Mouse (Mus musculus): Measurements from ENCODE around the gene Bcor. TPM values are rescaled to one million over a fixed set of nuclear protein-coding genes. Genes with fewer than 3 reads are reported as not detected.

Bcor gene
- polyA plus RNA-seq, 1 experiment from 2014 or later: 27.7 TPM

DNA sequence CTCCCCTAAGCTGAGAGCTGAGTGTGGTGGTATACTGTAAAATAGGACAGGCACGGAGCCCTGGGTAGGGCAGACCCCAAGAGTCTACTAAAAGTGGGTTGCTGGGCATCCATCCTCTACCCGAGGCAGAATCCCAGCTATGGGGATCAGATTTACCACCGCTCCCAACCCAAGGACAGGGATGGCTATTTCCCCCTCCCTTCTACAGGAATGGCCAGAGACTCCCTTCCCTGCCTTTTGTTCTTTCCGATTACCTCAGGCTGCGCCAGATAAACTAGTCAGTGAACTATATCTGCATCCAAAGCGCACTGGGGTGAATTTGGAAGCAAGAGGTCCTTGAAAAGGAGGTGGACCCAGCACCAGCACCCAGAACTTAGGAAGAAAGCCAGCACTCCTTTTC, 93.1 kb downstream of the Bcor start:
- Histone ChIP-seq H3K9ac (ENCODE audit: low read length) (no peak overlapping the region), H3K4me1 (ENCODE audit: control insufficient read depth, insufficient read depth, low read length) (peaks cover 81% of the 10 kb centered on the region), H3K4me3 (ENCODE audit: low read depth, low read length) (no peak overlapping the region)

DNA sequence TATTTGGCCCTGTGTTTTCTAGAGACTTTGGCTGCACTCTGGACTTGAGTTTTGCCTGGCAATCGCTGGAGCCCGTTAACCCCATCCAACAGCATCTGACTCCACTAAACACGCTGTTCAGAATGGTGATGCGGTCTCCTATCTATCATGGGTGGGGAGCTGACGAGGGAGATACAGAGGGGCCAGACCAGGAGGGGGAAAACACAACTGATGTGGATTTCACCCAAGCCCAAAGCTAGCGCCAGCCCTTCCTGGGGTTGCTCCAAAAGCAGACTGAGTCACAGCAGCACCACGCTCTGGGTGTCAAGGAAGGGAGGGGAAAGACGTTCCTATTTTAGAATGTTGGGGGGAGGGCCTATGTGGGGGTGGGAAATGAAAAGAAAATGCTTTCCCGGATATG, 94.4 kb downstream of the Bcor start:
- Histone ChIP-seq H3K4me3 (ENCODE audit: low read depth, low read length) (no peak overlapping the region), H3K27me3 (ENCODE audit: control insufficient read depth, insufficient read depth, low read length) (peaks cover 39% of the 10 kb centered on the region), H3K9me3 (ENCODE audit: control insufficient read depth, low read length) (no peaks in the 10 kb centered on the region), H3K27ac (ENCODE audit: low read depth, low read length) (no peak overlapping the region), H3K4me2 (no peak overlapping the region), H3K4me1 (ENCODE audit: control insufficient read depth, insufficient read depth, low read length) (peaks cover 77% of the 10 kb centered on the region), H3K9ac (ENCODE audit: low read length) (no peak overlapping the region), H3K36me3 (ENCODE audit: control insufficient read depth, insufficient read depth, low read length) (no peaks in the 10 kb centered on the region)
- peak; percentile 76 for DNase-seq (ENCODE audit: low spot score, missing footprints)
- 47% methylated on average over 9 of the region's 9 CpGs for WGBS
- no peak for ATAC-seq (ENCODE audit: low FRiP score)

More for the DNA sequence above, 93.1 kb downstream of the Bcor start:
- DNase-seq (ENCODE audit: low spot score, missing footprints): peak; percentile 92
- Histone ChIP-seq H3K9me3 (ENCODE audit: control insufficient read depth, low read length) (no peaks in the 10 kb centered on the region), H3K36me3 (ENCODE audit: control insufficient read depth, insufficient read depth, low read length) (no peaks in the 10 kb centered on the region), H3K4me2 (peak overlapping the region; percentile 30), H3K27ac (ENCODE audit: low read depth, low read length) (no peak overlapping the region), H3K27me3 (ENCODE audit: control insufficient read depth, insufficient read depth, low read length) (peaks cover 34% of the 10 kb centered on the region)
- ATAC-seq (ENCODE audit: low FRiP score): no peak
- 3% methylated on average over 6 of the region's 6 CpGs for WGBS

DNA sequence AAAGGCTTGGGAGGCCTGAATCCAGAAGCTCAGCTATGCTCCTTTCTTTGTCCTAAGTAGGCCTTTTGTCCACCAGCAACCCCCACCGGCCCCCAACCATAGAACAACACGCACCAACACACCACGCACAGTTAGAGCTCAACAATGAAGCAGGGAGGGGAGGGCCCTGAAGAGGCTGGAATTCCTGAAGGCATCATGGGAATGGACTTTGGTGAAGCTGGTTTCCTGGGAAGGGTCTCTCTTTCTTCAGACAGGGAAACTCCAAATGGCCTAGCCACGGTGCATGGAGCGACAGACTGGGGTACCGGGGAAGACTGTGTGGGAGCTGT, 97.3 kb downstream of the Bcor start:
- peak; percentile 39 for ATAC-seq (ENCODE audit: low FRiP score)
- peak; percentile 90 for DNase-seq (ENCODE audit: low spot score, missing footprints)
- Histone ChIP-seq H3K4me3 (ENCODE audit: low read depth, low read length) (no peak overlapping the region), H3K9ac (ENCODE audit: low read length) (peak overlapping the region; percentile 40; the same call in 1 of the 2 replicates), H3K4me2 (peak overlapping the region; percentile 1), H3K27ac (ENCODE audit: low read depth, low read length) (no peak overlapping the region; the same call in none of the 2 replicates), H3K27me3 (ENCODE audit: control insufficient read depth, insufficient read depth, low read length) (peaks cover 25% of the 10 kb centered on the region), H3K4me1 (ENCODE audit: control insufficient read depth, insufficient read depth, low read length) (peaks cover 52% of the 10 kb centered on the region), H3K9me3 (ENCODE audit: control insufficient read depth, low read length) (no peaks in the 10 kb centered on the region), H3K36me3 (ENCODE audit: control insufficient read depth, insufficient read depth, low read length) (peaks cover 3% of the 10 kb centered on the region; the same call in 1 of the 2 replicates)
- WGBS: 11% methylated on average over 6 of the region's 6 CpGs

DNA sequence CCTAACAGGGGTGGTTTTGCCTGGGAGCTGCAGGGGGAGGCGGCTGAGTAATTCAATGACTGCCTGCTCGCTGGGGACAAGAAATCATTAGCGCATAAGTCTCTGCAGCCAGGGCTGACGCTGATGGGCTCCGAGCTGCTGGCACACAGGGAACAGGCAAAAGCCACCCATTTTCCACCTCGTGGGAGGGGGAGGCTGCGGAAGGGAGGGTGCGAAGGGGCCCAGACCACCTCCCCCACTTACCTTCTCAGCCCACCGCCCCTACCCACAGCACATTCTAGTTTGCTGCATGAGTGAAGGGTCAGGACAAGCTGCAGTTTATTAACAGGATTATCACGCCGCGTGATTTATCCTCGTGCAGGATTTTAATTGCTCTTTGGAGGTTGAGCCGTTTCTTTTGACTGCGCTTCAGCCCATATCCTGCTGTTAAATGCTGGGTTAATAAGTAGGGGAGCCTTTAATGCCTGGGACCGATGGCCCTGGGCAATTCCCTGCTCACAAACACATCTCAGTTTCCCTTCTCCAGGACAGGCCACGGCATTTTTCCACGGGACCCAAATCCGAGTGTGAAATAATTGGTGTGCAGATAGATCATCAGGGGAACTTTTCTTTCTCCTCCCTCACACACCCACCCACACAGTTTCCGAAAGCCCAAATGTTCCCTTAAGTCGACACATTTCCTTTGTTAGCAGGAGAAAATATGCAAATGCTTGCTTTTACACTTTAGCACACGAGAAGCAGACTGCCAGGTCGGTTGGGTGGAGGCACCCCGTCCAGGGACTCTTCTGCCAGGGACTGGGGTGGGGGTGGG, 97.8 kb downstream of the Bcor start:
- Histone ChIP-seq H3K27me3 (ENCODE audit: control insufficient read depth, insufficient read depth, low read length) (peaks cover 21% of the 10 kb centered on the region), H3K9me3 (ENCODE audit: control insufficient read depth, low read length) (no peaks in the 10 kb centered on the region), H3K4me2 (peak overlapping the region; percentile 1), H3K9ac (ENCODE audit: low read length) (peak overlapping the region; percentile 40; the same call in 1 of the 2 replicates), H3K36me3 (ENCODE audit: control insufficient read depth, insufficient read depth, low read length) (peaks cover 3% of the 10 kb centered on the region; the same call in 1 of the 2 replicates), H3K27ac (ENCODE audit: low read depth, low read length) (no peak overlapping the region; the same call in 1 of the 2 replicates), H3K4me3 (ENCODE audit: low read depth, low read length) (no peak overlapping the region), H3K4me1 (ENCODE audit: control insufficient read depth, insufficient read depth, low read length) (peaks cover 47% of the 10 kb centered on the region)
- ATAC-seq (ENCODE audit: low FRiP score): peak; percentile 25; the same call in 1 of the 2 replicates
- DNase-seq (ENCODE audit: low spot score, missing footprints): peak; percentile 88
- 6% methylated on average over 24 of the region's 24 CpGs for WGBS

DNA sequence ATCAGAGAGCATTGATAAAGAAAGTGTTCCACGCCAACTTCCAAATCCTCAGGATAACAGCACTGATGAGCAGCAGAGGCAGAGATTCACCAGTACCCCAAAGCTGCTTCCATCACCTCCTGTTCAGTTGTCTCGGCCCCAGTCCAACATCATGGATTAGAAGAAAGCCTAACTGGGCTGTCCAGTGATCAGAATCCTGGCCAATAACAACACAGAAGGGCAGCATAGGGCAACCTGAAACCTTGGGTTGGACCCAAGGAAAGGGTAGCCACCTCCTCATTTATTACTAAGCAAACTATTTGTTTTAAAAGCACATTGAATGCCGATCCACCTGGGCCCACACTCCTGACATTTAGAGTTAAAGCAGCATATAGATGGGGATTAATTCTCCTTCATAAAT, 99.3 kb downstream of the Bcor start:
- Histone ChIP-seq H3K27me3 (ENCODE audit: control insufficient read depth, insufficient read depth, low read length) (peaks cover 17% of the 10 kb centered on the region), H3K4me2 (no peak overlapping the region), H3K9me3 (ENCODE audit: control insufficient read depth, low read length) (no peaks in the 10 kb centered on the region), H3K36me3 (ENCODE audit: control insufficient read depth, insufficient read depth, low read length) (peaks cover 5% of the 10 kb centered on the region; the same call in 1 of the 2 replicates), H3K27ac (ENCODE audit: low read depth, low read length) (no peak overlapping the region), H3K4me1 (ENCODE audit: control insufficient read depth, insufficient read depth, low read length) (peaks cover 34% of the 10 kb centered on the region), H3K4me3 (ENCODE audit: low read depth, low read length) (no peak overlapping the region), H3K9ac (ENCODE audit: low read length) (no peak overlapping the region)
- 76% methylated on average over 3 of the region's 3 CpGs for WGBS
- DNase-seq (ENCODE audit: low spot score, missing footprints) (peak; percentile 78), ATAC-seq (ENCODE audit: low FRiP score) (no peak)

DNA sequence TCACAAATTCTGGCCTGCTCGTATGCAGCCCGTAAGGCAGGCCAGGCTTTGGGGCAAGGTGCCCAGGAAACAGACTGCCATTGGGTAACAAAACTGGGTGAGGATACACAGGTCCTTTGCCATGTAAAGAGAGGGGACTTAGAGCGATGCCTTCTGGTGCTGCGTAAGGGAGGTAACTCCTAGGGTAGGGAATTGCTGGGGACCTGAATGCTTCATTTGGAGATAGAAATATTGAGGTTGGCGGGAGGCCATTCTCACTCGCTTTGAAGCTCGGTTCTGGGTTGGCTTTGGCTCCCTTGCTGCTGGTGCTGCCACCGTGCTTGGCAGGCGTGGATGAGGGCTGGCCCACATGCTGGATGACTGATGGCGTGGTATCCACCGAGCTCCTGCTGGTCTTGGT, 102.9 kb downstream of the Bcor start:
- H3K4me1 ChIP-seq (ENCODE audit: control insufficient read depth, insufficient read depth, low read length): peaks cover 11% of the 10 kb centered on the region
- DNase-seq (ENCODE audit: low spot score, missing footprints) (no peak), ATAC-seq (ENCODE audit: low FRiP score) (no peak)
- H3K4me3 ChIP-seq (ENCODE audit: low read depth, low read length): no peak overlapping the region
- H3K9ac ChIP-seq (ENCODE audit: low read length): no peak overlapping the region
- H3K36me3 ChIP-seq (ENCODE audit: control insufficient read depth, insufficient read depth, low read length): peaks cover 5% of the 10 kb centered on the region; the same call in 1 of the 2 replicates
- no peak overlapping the region for H3K27ac ChIP-seq (ENCODE audit: low read depth, low read length)
- H3K27me3 ChIP-seq (ENCODE audit: control insufficient read depth, insufficient read depth, low read length): peaks cover 5% of the 10 kb centered on the region; the same call in 1 of the 2 replicates
- whole genome bisulfite sequencing: 96% methylated on average over 11 of the region's 11 CpGs
- no peaks in the 10 kb centered on the region for H3K9me3 ChIP-seq (ENCODE audit: control insufficient read depth, low read length)
- no peak overlapping the region for H3K4me2 ChIP-seq

DNA sequence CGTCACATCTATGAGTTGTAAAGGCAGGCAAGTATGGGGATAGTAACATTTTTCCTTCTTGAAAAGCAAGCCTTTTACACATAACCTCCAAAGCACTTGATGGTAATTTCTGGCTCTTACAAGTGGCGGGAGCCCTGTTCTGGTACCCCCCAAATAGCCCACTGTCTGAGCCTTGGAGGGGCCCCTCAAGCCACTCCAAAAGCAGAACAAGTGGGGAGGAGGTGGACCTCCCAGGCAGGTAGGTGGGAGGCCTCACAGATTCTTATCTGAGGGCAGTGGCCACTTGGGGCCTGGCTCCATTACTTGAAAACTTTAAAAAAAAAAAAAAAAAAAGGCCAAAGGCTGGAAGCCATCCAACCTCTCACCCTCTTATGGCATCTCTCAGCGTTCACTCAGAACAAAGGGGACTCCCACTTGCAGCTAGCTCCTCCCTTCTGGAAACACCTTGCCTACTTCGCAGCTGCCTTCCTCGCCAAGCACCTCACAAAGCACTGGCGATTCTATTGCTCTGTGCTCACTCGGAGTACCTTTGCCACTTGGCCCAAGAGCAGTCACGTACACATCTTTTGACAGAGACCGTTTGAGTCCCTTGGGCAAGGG, 106.7 kb downstream of the Bcor start:
- H3K27ac ChIP-seq (ENCODE audit: low read depth, low read length): no peak overlapping the region
- DNase-seq (ENCODE audit: low spot score, missing footprints) (peak; percentile 74), ATAC-seq (ENCODE audit: low FRiP score) (no peak)
- no peaks in the 10 kb centered on the region; the same call in 1 of the 2 replicates for H3K4me1 ChIP-seq (ENCODE audit: control insufficient read depth, insufficient read depth, low read length)
- no peaks in the 10 kb centered on the region for H3K9me3 ChIP-seq (ENCODE audit: control insufficient read depth, low read length)
- H3K4me3 ChIP-seq (ENCODE audit: low read depth, low read length): no peak overlapping the region
- H3K9ac ChIP-seq (ENCODE audit: low read length): no peak overlapping the region
- H3K27me3 ChIP-seq (ENCODE audit: control insufficient read depth, insufficient read depth, low read length): no peaks in the 10 kb centered on the region
- no peak overlapping the region for H3K4me2 ChIP-seq
- WGBS: 81% methylated on average over 9 of the region's 9 CpGs
- H3K36me3 ChIP-seq (ENCODE audit: control insufficient read depth, insufficient read depth, low read length): peaks cover 4% of the 10 kb centered on the region; the same call in 1 of the 2 replicates

DNA sequence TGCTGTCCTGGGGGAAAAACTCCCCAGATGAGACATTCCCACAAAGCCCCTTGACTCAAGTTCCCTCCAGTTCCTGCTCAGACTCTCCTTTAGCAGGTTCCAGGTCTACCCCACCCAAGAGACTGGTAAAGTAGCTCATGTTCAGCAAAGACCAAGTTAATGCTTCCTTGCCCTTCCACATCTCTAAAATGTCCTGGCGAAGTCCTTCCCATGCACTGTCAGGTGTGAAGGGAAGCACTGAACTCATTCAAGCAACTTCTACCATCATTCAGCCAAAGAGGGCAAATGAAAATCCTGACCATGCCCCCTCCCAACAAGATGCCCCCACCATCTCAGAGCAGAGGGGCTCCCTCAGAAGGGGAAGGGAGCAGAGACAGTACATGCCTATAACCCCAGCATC, 107.5 kb downstream of the Bcor start:
- H3K4me1 ChIP-seq (ENCODE audit: control insufficient read depth, insufficient read depth, low read length): no peaks in the 10 kb centered on the region; the same call in none of the 2 replicates
- no peaks in the 10 kb centered on the region for H3K27me3 ChIP-seq (ENCODE audit: control insufficient read depth, insufficient read depth, low read length)
- WGBS: 95% methylated on average over 1 of the region's 1 CpGs
- H3K36me3 ChIP-seq (ENCODE audit: control insufficient read depth, insufficient read depth, low read length): peaks cover 2% of the 10 kb centered on the region; the same call in 1 of the 2 replicates
- no peaks in the 10 kb centered on the region for H3K9me3 ChIP-seq (ENCODE audit: control insufficient read depth, low read length)
- H3K9ac ChIP-seq (ENCODE audit: low read length): no peak overlapping the region
- ATAC-seq (ENCODE audit: low FRiP score) (no peak), DNase-seq (ENCODE audit: low spot score, missing footprints) (peak; percentile 75)
- H3K4me3 ChIP-seq (ENCODE audit: low read depth, low read length): no peak overlapping the region
- H3K4me2 ChIP-seq: no peak overlapping the region
- no peak overlapping the region for H3K27ac ChIP-seq (ENCODE audit: low read depth, low read length)

DNA sequence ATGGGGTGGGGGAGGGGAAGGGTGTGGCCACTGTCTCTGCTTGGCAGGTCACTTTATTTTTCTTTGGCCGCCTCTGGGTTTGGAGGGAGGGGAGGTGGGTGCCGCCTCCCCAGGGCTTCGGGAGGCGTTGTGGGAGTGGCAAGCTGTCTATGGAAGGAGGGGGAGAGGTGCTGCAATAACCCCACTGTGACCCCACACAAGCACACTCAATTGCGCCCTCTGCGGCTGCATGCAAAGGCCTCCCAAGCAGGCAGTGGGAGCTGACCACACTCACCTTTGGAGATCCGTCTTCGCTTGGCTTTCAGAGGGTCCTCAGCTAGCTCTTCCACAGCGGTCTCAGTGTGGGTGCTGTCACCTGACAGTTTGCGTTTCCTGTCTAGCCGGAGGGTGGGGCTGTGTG, 111.4 kb downstream of the Bcor start:
- DNase-seq (ENCODE audit: low spot score, missing footprints) (peak; percentile 53), ATAC-seq (ENCODE audit: low FRiP score) (no peak)
- peaks cover 3% of the 10 kb centered on the region for H3K4me1 ChIP-seq (ENCODE audit: control insufficient read depth, insufficient read depth, low read length)
- no peak overlapping the region for H3K9ac ChIP-seq (ENCODE audit: low read length)
- H3K4me3 ChIP-seq (ENCODE audit: low read depth, low read length): no peak overlapping the region
- H3K27ac ChIP-seq (ENCODE audit: low read depth, low read length): no peak overlapping the region
- H3K27me3 ChIP-seq (ENCODE audit: control insufficient read depth, insufficient read depth, low read length): 0 out of 2 replicates have a peak, but pooled peaks cover 2% of the 10 kb centered on the region
- no peak overlapping the region for H3K4me2 ChIP-seq
- H3K36me3 ChIP-seq (ENCODE audit: control insufficient read depth, insufficient read depth, low read length): no peaks in the 10 kb centered on the region
- 59% methylated on average over 11 of the region's 11 CpGs for WGBS
- no peaks in the 10 kb centered on the region for H3K9me3 ChIP-seq (ENCODE audit: control insufficient read depth, low read length)
